Mouse (Mus musculus) layer of hippocampus, postnatal 25 days (tissue): ENCODE results near the gene Ulk4. TPM values are rescaled to one million over a fixed set of nuclear protein-coding genes. Genes with fewer than 3 reads are reported as not detected.

Source experiments
- DNase-seq, 2 experiments: peaks; one replicate each; pipeline ENCODE4 v3.0.0; 2022; ENCODE audit warnings: mixed read lengths in 2 of 2, low spot score in 1 of 2; ENCODE audit errors: extremely low spot score in 1 of 2
- total RNA-seq, 2 experiments: library from RNA; stranded (reverse); gene quantifications; 2 replicates each; pipeline ENCODE4 v1.2.3; 2021

Ulk4 gene
- total RNA-seq, 2 experiments from 2014 or later: 7.4 to 8.6 TPM

DNA sequence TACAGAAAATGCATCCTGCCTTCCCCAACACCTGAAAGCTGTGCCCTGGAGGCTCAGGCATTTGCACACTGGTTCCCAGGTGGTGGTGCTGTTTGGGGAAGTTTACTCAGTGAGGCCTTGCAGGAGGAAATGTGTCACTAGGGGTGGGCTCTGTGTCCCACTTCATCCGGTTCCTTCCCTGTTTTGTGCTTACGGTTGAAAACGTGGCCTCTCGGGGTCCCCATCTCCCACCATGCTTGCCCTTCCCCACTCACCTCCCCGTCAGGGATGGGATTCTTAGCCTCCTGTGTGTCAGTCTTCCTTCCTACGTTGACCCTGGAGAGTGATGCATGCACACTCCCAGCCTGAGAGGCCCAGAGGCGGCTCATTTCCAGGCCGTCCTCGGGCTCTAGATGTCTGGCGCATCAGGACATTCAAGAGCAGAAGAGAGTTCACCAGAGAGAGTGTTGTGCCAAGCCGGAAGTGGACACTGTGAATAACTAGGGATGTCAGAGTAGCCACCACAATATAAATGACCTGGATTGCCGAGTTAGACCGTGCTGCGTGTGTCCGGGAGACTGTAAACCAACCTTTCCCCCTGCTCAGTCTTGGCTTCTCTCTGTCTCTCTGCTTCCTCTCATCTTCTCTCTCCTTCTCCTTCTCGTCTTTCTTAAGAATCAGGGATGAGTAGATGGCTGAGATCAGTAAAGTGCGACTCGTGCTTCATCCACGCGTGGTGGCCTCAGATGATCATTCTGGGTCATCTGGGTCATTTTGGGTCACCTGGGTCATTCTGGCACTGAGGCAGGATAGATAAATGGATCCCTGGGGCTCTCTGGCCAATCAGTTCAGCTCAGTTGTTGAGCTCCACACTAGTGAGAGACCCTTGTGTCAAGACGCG, 24.3 kb upstream of the Ulk4 start:
- no peak for DNase-seq

DNA sequence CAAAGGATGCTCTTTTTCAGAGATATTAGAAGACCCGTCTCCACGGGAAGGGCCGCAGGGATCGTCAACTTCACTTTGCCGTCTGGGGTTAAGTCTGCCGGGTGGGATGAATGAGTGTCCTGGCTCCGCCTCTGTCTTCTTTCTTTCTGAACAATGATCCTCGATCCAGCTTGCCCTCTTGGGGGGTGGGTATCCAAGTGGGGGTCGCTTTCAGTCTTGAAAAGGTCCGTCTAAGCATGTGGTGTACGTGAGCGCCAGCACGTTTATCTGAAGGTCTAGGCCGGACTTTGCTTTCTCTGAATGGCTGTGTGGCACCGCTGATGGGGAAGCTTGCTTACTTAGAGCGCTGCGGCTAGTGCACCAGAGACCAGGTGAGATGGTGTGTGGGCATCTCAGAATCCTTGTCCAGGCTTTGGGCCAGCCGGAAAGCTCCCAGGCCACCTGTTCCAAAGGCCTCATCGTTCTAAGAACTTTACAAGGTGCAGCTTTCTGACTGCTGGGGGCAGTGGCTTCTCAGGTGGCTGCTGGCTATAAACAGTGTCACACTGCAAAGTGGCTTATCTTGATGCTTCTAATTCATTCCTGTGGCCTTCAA, 23.1 kb upstream of the Ulk4 start:
- DNase-seq: no peak

DNA sequence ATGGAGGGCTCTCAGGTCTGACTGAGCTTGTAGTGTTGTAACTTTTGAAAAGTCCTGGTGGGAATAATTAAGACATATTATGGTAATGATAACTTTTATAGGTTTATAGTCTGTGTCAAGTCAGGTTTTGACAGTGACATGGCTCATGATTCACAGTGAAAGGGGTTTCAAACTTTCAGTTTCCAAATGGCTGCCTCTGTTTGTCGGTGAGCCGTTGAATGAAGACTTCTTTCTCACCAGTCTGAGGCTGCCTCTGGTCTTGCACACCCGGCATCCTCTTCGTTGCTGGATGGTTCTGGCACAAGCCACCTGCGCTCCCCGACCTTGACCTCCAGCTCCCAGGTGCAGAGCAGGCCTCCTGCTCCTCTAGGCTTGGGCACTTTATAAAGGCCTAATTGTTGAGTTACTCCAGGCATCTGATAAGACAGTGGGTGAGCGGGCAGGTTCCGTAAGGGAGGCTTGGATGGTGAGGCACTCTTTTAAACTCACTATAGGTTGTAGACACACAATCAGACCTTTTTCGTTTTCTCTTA, 22.3 kb upstream of the Ulk4 start:
- DNase-seq: no peak

DNA sequence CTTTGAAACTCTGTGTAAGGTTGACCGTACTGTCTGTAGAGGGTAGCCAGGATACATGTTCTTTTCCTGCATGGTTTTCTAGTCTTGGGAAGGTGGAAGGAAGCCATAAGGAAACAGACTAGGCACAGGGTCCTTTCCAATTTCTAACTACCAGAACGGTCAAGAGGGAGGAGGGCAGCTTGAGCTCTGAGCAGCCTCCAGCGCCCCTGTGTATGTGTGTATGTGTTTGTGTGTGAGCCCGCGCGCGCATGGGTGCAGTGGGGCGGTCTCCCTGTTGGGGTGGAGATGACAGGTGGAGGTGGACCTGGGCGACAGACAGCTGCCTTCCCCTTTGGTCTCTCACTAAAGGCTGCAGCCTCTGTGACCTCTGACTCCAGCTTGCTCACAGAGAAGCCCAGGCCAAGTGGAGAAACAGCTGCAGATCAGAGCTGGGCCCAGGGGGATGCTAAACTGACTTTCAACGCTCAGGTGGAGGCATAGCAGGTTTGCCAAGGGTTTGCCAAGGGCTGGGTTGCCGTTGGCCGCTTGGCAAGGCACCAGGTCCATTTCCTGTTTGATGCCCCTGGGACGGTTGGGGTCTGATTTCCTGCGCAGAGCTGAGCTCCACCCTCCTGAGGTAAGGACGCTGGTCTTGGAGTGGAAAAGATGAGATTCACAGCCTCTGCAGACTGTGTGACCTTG, 21.6 kb upstream of the Ulk4 start:
- no peak for DNase-seq

DNA sequence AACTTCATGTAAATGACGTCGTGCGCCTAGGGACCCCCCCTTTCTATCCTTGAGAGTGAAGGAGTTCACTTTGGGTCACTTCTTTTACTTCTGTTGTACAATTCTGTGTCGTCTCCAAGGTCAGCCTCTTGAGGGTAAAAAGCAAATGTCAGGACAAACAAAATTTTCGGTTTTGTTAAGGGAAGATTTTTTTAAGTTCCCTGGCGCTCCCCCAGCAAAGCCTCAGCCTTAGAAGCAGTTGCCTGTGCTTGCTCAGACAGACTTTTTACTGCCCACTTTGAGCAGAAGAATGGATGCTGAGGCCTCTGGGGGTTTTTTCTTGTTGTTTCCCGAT, 21.0 kb upstream of the Ulk4 start:
- DNase-seq: no peak

DNA sequence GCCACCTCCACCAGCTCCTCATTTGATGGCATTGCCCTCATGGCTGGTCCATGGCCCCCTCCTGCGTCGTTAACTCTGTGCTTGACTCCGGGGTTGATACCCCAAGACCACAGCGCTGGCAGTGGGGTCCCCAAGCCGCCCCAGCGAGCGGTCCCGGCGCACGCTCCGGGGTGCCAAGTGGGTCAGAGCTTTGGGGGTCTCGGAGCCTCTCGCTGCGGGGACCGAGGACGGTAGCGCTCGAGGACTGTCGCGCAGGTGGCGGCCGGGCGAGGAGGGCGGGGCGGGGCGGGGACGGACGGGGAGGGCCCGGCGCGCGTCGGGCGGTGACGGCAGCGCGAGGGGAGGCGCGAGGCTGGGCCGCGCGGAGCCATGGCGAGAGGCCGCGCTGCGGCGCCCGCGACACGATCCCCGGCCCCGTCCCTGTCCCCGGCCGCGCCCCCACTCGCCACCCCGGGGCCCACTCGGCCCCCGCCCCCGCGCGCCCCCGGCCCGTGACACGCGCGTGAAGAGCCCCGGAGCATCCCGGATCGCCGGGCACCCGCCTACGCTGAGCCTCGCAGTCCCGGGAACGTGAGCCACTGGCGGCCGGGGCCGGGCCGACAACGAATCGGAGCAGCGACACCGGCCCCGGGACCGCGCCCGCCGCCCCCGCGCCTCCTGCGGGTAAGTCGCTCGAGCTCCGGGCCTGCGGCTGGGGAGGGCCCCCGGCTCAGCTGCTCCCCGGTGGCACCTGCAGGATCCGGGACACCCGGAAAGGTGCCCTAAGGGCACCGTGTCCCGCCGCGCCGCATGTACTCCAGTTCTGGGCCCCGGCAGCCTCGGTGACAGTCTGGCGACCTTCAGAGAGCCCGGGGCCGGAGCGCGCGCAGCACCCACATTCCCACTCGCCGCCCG, 20.4 kb upstream of the Ulk4 start, which contains the start of gene Trak1:
TSS of gene Trak1 (plus strand) at position 332 of the 894 bp plus-strand sequence.
- DNase-seq: peak; percentile 43 to 60

DNA sequence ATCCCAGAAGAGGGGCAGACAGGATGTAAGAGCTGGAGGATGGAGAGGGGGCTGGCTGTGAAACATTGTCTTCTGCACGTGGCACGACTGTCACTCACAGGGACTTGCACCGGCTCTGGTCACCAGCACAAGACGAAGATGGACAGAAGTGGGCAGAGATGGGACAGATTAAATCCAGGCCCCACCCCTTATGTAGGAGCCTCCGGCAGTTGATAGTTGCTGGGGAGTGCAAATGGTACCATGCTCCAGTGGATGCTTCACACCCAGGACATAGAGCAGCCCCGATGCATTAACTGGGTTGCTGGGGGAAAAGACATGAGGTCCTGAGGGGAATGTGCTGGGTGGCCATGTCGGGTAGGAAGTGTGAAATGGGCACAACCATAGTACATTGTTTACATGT, 18.2 kb upstream of the Ulk4 start:
- no peak for DNase-seq

DNA sequence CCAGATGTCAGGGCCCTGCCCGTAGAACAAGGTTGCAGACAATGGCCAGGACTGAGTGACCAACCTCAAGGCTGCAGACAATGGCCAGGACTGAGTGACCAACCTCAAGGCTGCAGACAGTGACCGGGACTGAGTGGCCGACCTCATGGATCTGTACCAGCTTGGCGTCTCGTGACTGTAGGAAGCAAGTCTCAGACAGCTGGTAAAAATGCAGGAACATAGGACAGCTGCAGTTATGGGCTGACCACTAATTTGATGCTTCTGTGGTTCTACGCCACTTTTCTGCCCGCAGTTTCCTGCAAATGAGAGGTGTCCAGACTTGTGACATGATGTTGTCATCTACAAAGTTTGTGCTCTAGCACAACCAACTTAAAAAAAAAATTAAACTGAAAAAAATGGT, 16.2 kb upstream of the Ulk4 start:
- DNase-seq: no peak

DNA sequence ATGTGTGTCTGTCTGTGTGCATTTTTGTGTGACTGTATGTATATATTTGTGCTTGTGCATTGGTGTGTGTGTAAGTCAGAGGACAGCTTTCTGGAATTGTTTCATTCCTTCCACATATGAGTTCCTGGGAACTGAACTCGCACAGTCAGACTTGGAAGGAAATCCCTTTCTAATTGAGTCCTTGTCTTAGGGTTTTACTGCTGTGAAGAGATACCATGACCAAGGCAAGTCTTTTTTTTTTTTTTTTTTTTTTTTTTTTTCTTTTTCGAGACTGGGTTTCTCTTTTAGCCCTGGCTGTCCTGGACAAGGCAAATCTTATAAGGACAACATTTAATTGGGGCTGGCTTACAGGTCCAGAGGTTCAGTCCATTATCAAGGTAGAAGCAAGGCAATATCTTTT, 14.3 kb upstream of the Ulk4 start:
- DNase-seq: no peak

DNA sequence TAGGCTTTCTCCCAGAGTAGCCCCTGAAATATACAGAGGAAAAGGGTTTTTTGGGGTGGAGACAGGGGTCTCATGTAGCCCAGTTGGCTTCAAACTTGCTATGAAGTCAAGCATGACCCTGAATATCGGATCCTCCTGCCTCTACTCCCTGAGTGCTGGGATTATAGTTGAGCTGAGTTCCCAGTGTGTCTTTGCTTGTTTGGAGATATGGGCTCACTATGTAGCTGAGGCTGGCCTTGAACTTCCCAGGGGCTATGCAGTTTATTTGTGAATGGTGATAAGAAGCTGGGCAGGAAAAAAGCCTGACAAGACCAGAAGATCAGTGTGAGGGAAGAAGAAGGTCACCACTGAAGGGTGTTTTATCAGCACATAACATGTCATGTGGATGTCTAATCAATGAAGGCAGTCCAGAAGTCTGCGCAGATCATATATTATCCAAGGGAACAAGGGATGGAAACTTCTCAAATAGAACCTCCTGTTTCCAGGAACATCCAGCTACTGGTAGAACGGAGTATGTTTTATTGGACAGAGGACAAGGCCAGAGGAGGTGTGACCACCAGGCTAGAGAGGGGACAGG, 9.4 kb upstream of the Ulk4 start:
- DNase-seq: no peak

DNA sequence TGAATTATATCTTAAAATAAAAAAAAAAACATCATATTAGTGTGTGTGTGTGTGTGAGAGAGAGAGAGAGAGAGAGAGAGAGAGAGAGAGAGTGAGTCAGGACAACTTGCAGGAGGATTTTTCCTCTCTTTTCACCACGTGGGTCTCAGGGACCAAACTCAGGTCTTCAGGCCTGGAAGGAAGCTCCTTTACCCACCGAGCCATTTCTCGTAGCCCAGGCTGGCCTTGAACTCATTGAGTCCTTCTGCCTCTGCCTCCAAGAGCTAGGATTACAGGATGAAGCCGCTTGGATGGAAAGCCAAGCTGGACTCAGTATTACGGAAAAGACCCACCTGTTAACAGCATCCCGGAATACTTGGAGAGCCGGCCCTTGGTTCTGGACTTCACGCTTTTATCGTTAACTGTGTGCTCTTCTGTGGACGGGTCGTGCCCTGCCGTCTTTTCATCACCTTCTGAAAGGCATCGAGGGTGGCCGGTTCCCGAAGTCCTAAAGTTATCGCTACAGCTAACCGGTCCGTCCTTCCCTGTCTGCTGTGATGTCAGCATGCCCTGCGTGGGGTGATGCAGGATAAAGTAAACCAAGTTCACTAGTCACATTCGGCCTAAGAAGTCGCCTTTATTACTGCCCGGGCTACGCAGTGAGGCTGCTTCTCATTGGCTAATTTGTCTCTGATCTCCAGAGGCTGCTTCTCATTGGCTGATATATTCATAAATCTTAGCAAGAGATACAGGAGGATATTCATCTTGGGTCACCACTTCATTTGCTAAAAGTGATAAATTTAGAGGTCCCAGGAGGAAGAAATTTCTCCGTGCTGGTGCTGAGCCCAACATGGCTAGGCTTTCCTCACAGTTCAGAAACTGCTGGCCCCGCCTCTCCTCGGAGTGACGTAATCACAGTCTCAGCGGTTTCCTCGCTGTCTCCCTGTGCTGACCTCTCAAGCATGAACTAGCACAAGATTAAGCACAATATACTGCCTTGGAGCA, 8.6 kb upstream of the Ulk4 start:
- DNase-seq: no peak

DNA sequence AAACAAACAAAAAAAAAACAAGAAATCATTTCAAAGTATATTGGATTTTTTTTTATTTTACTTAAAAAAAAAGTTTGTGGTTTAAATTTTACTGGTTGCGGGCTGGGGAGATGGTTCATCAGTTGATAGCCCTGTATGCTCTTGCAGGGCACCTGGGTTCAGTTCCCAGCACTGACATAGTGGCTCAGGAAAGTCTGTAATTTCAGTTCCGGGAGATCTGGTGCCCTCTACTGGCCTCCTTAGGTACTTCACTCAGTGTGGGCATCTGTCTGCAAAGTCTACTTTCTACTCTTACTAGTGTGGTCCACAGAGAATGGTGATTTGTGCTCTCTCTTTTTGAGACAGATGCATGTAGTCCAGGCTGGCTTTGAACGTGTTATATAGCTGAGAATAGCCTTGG, 7.4 kb upstream of the Ulk4 start:
- DNase-seq: no peak

DNA sequence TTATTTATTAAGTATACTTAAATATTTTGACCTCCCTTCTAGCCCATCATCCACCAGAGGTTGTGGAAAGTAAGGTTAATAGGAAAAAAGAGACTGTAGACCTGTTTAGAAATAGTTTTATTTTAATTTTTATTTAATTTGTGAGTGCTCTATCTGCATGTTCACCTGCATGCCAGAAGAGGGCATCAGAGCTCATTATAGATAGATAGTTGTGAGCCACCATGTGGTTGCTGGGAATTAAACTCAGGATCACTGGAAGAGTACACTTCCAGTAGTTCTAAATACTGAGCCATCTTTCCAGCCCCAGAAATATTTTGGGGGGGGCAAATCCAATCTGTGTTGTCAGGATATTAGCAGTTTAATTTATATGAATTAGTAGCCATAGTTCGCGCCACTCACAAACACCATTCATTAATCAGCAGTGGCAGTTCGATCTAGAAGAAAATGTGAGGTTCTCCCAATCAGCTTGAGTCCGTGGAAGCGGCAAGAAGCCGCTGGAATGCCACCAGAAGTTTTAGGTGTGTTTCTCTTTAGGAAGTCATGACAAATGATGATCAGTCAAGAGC, 6.7 kb upstream of the Ulk4 start:
- no peak for DNase-seq

DNA sequence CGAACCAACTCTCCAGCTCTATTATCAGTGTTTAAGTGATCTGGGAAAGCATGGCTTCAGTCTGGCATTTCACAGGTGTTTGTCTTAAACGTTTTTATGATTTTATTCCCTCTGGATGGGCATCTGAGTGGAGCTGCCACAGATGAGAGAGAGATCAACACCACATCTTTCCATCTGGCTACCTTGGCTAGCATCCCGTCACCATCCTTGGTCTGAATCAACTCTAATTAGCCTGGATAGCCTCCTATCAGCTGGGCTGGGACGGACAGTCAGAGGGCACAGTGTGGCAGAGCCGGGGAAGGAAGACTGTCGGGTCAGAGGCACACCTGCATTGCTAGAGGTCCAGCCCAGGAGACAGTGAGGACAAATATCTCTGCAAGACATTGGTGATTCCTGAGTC, 4.9 kb upstream of the Ulk4 start:
- DNase-seq: no peak

DNA sequence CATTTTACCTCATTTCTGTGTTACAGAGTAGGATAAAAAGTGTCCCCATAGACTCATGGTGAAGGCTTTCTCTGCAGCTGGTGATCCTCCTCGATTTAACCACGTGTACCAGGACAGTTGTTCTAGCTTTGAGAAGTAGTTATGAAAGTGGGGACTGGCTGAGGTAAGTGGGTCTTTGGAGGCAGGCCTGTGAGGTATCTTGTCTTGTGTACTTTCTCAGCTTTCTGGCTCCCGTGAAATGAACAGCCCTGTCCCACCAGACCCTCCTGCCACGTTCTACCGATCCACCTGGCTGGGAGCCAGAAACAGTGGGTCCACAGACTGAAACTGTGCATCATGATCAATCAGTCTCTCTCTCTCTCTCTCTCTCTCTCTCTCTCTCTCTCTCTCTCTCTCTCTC, 2.2 kb upstream of the Ulk4 start:
- DNase-seq: no peak

DNA sequence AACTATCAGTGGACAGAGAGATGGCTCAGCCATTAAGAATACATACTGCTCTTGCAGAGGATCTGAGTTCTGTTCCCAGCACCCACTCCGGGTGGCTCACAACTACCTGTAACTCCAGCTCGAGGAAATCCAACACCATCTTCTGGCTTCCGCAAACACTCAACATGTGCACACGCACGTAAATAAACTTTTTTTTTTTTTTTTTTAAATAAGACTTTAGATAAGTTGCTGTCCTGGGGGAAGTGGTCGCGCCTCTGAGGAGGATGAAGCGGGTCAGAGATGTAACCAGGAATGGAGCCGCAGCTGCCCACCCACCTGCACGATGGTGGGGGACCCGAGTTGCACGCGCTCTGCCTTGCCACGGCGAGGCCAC, 266 bp downstream of the Ulk4 start:
- DNase-seq: no peak

DNA sequence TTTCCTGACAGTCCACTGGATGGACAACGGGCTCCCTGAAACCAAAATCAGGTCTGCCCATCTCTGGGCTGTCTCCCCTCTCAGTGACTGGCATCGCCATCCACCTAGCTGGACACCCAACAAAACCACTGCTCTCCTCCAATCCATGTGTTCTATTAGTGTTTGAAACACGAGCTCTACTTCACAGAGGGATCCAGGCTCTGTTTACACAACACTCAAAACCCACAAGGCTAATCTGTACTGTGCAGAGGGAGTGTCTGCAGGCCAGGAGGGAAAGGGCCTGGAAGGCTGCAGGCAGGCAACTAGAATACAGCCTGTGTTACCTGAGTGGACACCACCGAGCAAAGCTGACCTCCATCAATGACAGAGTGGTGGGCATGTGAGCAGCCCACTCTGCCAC, 5.4 kb downstream of the Ulk4 start:
- no peak for DNase-seq

DNA sequence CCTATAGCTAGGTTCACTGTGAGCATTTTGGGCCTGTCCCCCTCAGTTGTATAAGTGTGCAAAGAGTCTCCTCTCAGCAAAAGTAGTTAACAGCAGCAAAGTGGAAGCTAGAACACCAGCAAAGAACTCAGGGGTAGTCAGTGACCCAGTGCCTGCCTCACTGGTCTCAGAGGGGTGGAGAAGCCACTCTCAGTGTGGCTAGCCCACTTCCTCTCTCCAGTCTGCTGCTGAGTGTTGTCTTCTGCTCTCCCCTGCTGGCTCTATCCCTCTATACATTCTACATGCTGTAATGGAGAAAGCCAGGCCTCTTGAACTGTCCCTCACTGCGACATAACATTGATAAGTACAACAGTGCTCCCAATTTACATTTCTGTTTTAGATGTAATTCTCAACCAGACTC, 5.8 kb downstream of the Ulk4 start:
- no peak for DNase-seq

DNA sequence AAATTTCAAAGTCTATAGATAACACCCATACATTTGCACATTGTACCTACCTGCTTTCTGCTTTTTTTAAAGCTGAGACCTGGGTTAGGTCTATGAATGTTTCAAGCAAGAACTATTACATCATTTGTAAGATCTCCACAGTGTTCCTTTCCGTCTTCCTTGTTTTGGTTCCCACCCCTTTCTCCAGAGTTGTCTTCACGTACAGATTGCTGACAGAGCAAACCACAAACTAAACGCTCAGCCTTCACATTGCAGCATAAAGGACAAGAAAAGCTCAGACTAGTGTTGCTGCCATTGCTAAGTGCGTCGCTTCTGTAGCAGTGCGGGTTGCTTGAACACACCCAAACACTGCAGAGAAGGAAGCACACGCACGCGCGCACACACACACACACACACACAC, 11.7 kb downstream of the Ulk4 start:
- no peak for DNase-seq
